Mouse (Mus musculus): ENCODE results near the gene Efna1.
A peak's percentile ranks its signal among the peaks of the same experiment; 100 is the strongest.

The Efna1 gene

DNA sequence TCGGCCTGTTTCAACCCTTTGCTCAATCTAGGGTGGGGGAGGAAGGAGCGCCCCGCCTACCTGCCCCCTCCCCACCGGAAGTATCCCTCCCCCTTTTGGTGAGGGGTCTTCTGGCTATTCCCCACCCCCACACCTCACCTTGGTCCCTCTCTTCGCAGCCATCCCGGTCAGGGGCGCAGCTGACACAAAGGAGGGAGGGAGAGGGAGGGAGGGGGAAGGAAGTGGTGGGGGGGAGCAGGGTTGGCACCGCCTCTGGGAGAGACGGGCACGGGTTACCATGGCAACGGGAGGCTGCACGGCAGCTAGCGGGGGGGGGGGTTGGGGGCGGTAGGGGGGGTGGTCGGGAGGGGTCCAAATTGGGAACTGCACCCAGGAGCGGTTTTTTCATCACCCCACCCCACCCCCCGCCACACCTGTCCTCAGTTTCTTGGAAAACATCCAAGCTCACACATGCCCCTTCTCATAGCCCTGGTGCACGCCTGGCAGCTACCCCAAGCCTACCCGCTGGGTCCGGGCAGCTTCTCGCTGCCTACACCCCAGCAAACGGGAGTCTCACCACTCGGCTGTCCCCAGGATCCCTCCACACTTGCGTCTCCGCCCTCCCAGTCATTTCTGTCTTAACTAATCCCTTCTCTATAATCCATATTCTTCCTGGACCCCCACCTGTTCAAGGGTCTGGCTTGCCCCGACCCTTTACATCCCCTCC, 35.8 kb downstream of the Efna1 start:
- DNase-seq (ENCODE audit: low read depth, low spot score): no peak

DNA sequence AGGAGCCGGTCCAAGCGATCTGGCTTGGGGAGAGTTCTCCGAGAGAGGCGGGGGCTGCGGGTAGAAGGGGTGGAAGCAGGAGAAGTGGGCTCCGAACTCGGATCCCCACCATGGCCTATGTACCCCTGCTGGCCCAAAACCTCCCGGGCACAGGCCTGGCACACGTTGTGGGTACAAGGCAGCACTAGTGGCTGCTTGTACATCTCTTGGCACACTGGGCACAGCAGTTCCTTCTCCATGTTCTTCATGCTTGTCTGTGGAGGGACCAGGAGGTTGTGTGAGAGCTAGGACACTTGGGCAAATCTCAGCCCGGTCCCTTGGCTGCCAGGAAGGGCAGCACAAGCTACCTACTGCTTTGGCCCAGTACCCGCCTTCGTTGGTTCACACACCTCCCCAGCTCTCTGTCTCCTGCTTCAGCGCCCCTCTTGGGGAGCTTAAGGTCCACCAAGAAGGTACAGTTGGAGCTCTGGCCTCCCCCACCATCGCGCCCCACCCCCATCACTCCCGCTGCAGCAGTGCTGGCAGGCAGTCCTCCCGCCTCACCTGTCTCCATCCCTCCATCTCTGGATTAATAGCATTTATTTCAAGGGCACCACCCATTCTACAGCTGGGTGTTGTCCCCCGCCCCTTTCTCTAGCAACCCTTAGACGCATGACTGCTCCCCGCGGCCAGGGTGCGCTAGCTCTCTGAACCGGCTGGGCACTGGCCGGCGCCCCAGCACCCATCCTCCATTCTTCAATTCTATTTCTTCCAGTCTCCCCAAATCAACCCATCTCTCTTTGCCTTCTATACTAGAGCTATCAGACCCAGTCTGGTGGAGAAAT, 36.6 kb downstream of the Efna1 start:
- DNase-seq (ENCODE audit: low read depth, low spot score): no peak

GRCm38 (mm10) chr3:89243609-89244008, 37.3 kb downstream of the Efna1 start:
- DNase-seq (ENCODE audit: low read depth, low spot score): no peak

DNA sequence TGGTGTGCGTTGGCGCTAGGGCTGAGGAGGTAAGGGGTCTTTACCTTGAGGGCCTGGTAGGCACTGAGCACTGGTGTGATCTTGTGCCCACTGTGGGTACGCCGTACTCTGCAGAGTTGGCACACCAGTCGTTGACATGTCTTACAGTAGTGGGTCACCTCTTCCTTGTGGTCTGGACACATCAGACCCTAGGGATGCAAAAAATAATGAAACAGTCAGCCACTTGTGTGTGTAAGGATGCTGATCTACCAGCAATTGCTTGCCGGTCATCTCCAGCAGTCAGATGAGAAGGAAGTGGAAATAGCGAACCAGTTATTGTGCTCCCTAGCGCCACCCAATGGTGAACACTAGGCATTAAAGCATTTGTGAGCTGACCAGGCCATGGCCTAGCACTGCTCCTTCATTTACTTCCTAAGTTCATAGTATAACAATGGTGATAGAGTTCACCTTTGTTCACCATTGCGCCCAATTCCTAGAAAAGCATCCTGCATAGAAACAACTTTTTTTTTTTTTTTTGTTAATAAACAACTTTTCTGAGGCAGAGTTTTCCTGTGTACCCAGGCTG, 38.5 kb downstream of the Efna1 start:
- no peak for DNase-seq (ENCODE audit: low read depth, low spot score)

GRCm38 (mm10) chr3:89238494-89238893, 42.4 kb downstream of the Efna1 start:
- DNase-seq (ENCODE audit: low read depth, low spot score): no peak

DNA sequence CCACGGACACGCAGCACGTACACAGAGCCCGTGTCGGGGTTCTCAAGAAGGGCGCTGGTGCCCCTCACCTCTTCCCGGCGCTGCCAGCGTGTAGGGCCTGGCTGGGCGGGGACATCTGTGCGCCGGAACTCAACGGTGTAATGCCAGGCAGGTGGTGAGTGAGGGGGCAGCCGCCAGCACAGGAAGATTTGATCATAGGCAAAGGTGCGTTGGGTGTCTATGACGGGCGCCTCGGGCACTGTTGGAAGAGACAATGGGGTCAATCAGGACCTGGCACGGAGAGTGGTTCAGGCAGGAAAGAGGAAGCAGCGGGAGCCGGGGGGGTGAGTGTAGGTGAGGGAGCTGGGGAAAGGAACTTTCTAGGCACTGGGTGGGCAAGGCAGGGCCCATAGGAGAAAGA, 43.3 kb downstream of the Efna1 start:
- no peak for DNase-seq (ENCODE audit: low read depth, low spot score)

- DNase-seq (ENCODE audit: low read depth, low spot score): no peak
Measured at GRCm38 (mm10) chr3:89236516-89236915, 44.4 kb downstream of the Efna1 start.

GRCm38 (mm10) chr3:89233562-89234110, 47.3 kb downstream of the Efna1 start:
- DNase-seq (ENCODE audit: low read depth, low spot score): no peak

DNA sequence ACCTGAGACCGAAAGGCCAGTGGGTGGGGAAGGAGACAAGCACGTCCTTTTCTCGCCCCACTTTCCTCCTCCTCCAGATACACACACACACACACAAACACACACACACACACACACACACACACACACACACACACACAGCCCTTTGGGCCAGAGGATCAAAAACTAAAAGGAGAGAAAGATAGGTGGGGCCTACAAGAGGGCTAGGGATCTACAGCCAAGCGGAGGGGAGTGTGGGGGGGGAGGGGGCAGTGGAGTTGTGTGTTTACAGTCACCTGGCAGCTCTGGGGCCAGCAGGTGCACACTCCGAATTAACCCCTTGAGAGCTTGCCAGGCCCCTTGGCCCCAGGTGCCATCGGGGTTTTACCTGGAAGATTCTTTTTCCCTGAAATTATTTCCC, 48.3 kb downstream of the Efna1 start:
- no peak for DNase-seq (ENCODE audit: low read depth, low spot score)

- no peak for DNase-seq (ENCODE audit: low read depth, low spot score)
Measured at GRCm38 (mm10) chr3:89231772-89232275, 49.1 kb downstream of the Efna1 start.

- no peak for DNase-seq (ENCODE audit: low read depth, low spot score)
Measured at GRCm38 (mm10) chr3:89231345-89231744, 49.6 kb downstream of the Efna1 start.

- no peak for DNase-seq (ENCODE audit: low read depth, low spot score)
Measured at GRCm38 (mm10) chr3:89230561-89230960, 50.4 kb downstream of the Efna1 start.

DNA sequence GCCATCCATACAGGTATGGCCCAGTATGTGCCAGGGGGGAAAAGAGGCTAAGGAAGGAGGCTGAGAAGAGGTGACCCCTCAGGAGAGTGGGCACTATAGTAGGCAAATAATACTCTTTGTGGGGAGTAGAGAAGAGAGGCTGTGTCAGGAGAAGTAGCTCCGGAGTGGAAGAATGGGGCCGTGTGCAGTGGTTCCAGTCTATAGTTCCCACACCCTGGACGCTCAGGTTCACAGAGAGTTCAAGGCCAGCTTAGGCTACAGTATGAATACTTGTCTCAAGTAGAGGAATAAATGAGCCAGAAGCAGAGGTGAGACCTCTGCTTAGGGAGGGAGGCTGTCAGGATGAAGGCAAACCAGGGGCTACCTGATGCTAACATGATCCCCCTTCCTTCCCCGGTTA, 51.7 kb downstream of the Efna1 start:
- no peak for DNase-seq (ENCODE audit: low read depth, low spot score)

GRCm38 (mm10) chr3:89228836-89229235, 52.1 kb downstream of the Efna1 start, which contains the start of gene Muc1:
Gene Muc1, plus strand, starts transcription at chr3:89229057.
- DNase-seq (ENCODE audit: low read depth, low spot score): no peak

GRCm38 (mm10) chr3:89228180-89228549, 52.8 kb downstream of the Efna1 start:
- no peak for DNase-seq (ENCODE audit: low read depth, low spot score)

GRCm38 (mm10) chr3:89227307-89228179, 53.4 kb downstream of the Efna1 start:
- DNase-seq (ENCODE audit: low read depth, low spot score): peak; percentile 93

GRCm38 (mm10) chr3:89226900-89227299, 54.0 kb downstream of the Efna1 start, which contains the start of gene Mtx1:
Gene Mtx1, minus strand, starts transcription at chr3:89227088.
- DNase-seq (ENCODE audit: low read depth, low spot score): no peak

GRCm38 (mm10) chr3:89226361-89226760, 54.6 kb downstream of the Efna1 start:
- DNase-seq (ENCODE audit: low read depth, low spot score): no peak

DNA sequence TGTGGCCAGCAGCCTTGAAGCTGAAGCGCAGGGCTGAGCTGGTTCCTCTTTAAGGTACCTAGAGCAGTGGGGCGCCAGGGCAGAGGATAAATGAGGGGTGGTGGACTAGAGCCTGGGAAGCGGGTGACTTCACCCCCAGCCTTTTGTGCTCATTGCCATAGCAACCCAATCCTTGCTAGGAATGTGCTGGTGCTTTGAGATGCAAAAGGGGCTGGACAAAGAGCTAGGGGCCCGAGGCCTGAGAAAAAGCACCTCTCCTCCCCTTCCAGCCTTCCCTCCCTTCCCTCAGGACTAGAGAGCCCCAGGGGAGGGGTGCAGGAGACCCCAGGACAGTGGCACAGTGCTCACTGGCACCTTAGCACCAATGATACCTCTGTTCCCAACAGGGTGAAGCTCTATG, 55.0 kb downstream of the Efna1 start:
- no peak for DNase-seq (ENCODE audit: low read depth, low spot score)

- DNase-seq (ENCODE audit: low read depth, low spot score): no peak
Measured at GRCm38 (mm10) chr3:89225321-89225815, 55.6 kb downstream of the Efna1 start.

GRCm38 (mm10) chr3:89224796-89225195, 56.1 kb downstream of the Efna1 start:
- DNase-seq (ENCODE audit: low read depth, low spot score): no peak
